Mouse (Mus musculus) midbrain, embryonic 15.5 days (tissue): Measurements from ENCODE around the gene Mfap4. TPM values are rescaled to one million over a fixed set of nuclear protein-coding genes. Genes with fewer than 3 reads are reported as not detected.
A peak's percentile ranks its signal among the peaks of the same experiment; 100 is the strongest.

Experiments
- ATAC-seq: fragments of 200-750 bp; cut with Nextera tagmentation; replicated peaks from 2 replicates; pipeline ENCODE4 v1.8.0; 2017; ENCODE audit warnings: moderate TSS enrichment
- H3K27ac ChIP-seq: fragments of 300-500 bp; sonication (generic); 2 replicates; pipeline ENCODE4 v1.5.1; 2015; ENCODE audit warnings: mild to moderate bottlenecking, inconsistent platforms
- H3K27me3 ChIP-seq: fragments of 300-500 bp; sonication (generic); replicated peaks from 2 replicates; pipeline ENCODE4 v1.6.1; 2015; ENCODE audit warnings: inconsistent platforms
- H3K36me3 ChIP-seq: fragments of 300-500 bp; sonication (generic); replicated peaks from 2 replicates; pipeline ENCODE4 v1.6.1; 2015; ENCODE audit warnings: inconsistent platforms
- H3K4me1 ChIP-seq: fragments of 300-500 bp; sonication (generic); 2 replicates; pipeline ENCODE4 v1.6.1; 2015; ENCODE audit warnings: inconsistent platforms
- H3K4me2 ChIP-seq: fragments of 300-500 bp; sonication (generic); 2 replicates; pipeline ENCODE4 v1.6.1; 2015; ENCODE audit warnings: inconsistent platforms, mild to moderate bottlenecking, moderate library complexity
- H3K4me3 ChIP-seq: fragments of 300-500 bp; sonication (generic); 2 replicates; pipeline ENCODE4 v1.5.1; 2015; ENCODE audit warnings: mild to moderate bottlenecking, inconsistent platforms
- H3K9ac ChIP-seq: fragments of 300-500 bp; sonication (generic); 2 replicates; pipeline ENCODE4 v1.6.1; 2015; ENCODE audit warnings: mild to moderate bottlenecking, inconsistent platforms
- H3K9me3 ChIP-seq: fragments of 300-500 bp; sonication (generic); 2 replicates; pipeline ENCODE4 v1.6.1; 2016; ENCODE audit warnings: inconsistent platforms
- WGBS: fragments of 180-500 bp; shearing (Covaris S2); methylation state at CpG from one replicate; pipeline ENCODE4 v1.1.7; 2015; ENCODE audit warnings: mixed read lengths; 5-methylcytosine and 5-hydroxymethylcytosine counted together
- polyA plus RNA-seq: library from polyadenylated mRNA; unstranded; fragments of >200 nt; fragmentation: Nextera tagmentation; extraction: Ambion mirVana; gene quantifications from 2 replicates; pipeline ENCODE4 v1.2.1, GENCODE M21; 2015

The Mfap4 gene
- 23.5 and 29.8 TPM in 2 replicates for polyA plus RNA-seq

GRCm38 (mm10) chr11:61484613-61485540, at the start of gene Mfap4:
Mfap4 (plus strand) TSS chr11:61485431.
- Histone ChIP-seq H3K4me3 (no peak within 1 kb of the TSS), H3K4me2 (peak within 1 kb of the TSS; percentile 14), H3K9me3 (no peaks in the 10 kb centered on the region), H3K9ac (no peak within 1 kb of the TSS; the same call in 1 of the 2 replicates), H3K27ac (peak within 1 kb of the TSS; percentile 74), H3K4me1 (peaks cover 34% of the 10 kb centered on the region), H3K27me3 (no peaks in the 10 kb centered on the region), H3K36me3 (peaks cover 10% of the 10 kb centered on the region; the same call in 1 of the 2 replicates)
- peak; percentile 59 for ATAC-seq
- WGBS, result 6% methylated on average over 20 of the region's 20 CpGs

GRCm38 (mm10) chr11:61436298-61436697, 48.9 kb upstream of the Mfap4 start:
- no peak overlapping the region for H3K27ac ChIP-seq
- no peak overlapping the region for H3K4me2 ChIP-seq
- H3K4me1 ChIP-seq, result peaks cover 4% of the 10 kb centered on the region
- H3K27me3 ChIP-seq, result no peaks in the 10 kb centered on the region
- no peaks in the 10 kb centered on the region for H3K9me3 ChIP-seq
- H3K36me3 ChIP-seq, result no peaks in the 10 kb centered on the region
- 57% methylated on average over 2 of the region's 2 CpGs for WGBS
- H3K4me3 ChIP-seq, result no peak overlapping the region
- H3K9ac ChIP-seq, result no peak overlapping the region
- no peak for ATAC-seq

GRCm38 (mm10) chr11:61439170-61439569, 46.1 kb upstream of the Mfap4 start:
- no peaks in the 10 kb centered on the region for H3K27me3 ChIP-seq
- H3K4me1 ChIP-seq, result peaks cover 4% of the 10 kb centered on the region
- H3K4me2 ChIP-seq, result no peak overlapping the region
- WGBS, result 87% methylated on average over 3 of the region's 3 CpGs
- no peaks in the 10 kb centered on the region for H3K9me3 ChIP-seq
- H3K9ac ChIP-seq, result no peak overlapping the region
- H3K36me3 ChIP-seq, result no peaks in the 10 kb centered on the region
- ATAC-seq, result no peak
- H3K4me3 ChIP-seq, result no peak overlapping the region
- H3K27ac ChIP-seq, result no peak overlapping the region

GRCm38 (mm10) chr11:61440416-61440815, 44.8 kb upstream of the Mfap4 start:
- Histone ChIP-seq H3K4me1 (no peaks in the 10 kb centered on the region), H3K36me3 (no peaks in the 10 kb centered on the region), H3K4me3 (no peak overlapping the region), H3K9ac (no peak overlapping the region), H3K27me3 (no peaks in the 10 kb centered on the region), H3K9me3 (no peaks in the 10 kb centered on the region), H3K4me2 (no peak overlapping the region), H3K27ac (no peak overlapping the region)
- ATAC-seq, result no peak
- 98% methylated on average over 4 of the region's 4 CpGs for WGBS

GRCm38 (mm10) chr11:61441670-61442069, 43.6 kb upstream of the Mfap4 start:
- Histone ChIP-seq H3K27ac (no peak overlapping the region), H3K4me3 (no peak overlapping the region), H3K9me3 (no peaks in the 10 kb centered on the region), H3K36me3 (no peaks in the 10 kb centered on the region), H3K27me3 (no peaks in the 10 kb centered on the region), H3K4me1 (no peaks in the 10 kb centered on the region), H3K9ac (no peak overlapping the region), H3K4me2 (no peak overlapping the region)
- no peak for ATAC-seq
- WGBS, result 81% methylated on average over 7 of the region's 7 CpGs

GRCm38 (mm10) chr11:61443807-61444206, 41.4 kb upstream of the Mfap4 start:
- peaks cover 5% of the 10 kb centered on the region for H3K4me1 ChIP-seq
- H3K9me3 ChIP-seq, result no peaks in the 10 kb centered on the region
- ATAC-seq, result no peak
- no peak overlapping the region for H3K9ac ChIP-seq
- H3K27me3 ChIP-seq, result no peaks in the 10 kb centered on the region
- H3K4me3 ChIP-seq, result no peak overlapping the region
- H3K27ac ChIP-seq, result no peak overlapping the region
- H3K4me2 ChIP-seq, result no peak overlapping the region
- H3K36me3 ChIP-seq, result no peaks in the 10 kb centered on the region
- WGBS, result 96% methylated on average over 6 of the region's 6 CpGs

GRCm38 (mm10) chr11:61447296-61447695, 37.9 kb upstream of the Mfap4 start:
- 78% methylated on average over 8 of the region's 8 CpGs for WGBS

GRCm38 (mm10) chr11:61448041-61448440, 37.2 kb upstream of the Mfap4 start:
- WGBS, result 44% methylated on average over 5 of the region's 5 CpGs
- Histone ChIP-seq H3K4me2 (no peak overlapping the region), H3K4me1 (peaks cover 23% of the 10 kb centered on the region), H3K27ac (no peak overlapping the region), H3K36me3 (no peaks in the 10 kb centered on the region), H3K4me3 (no peak overlapping the region), H3K9me3 (no peaks in the 10 kb centered on the region), H3K27me3 (no peaks in the 10 kb centered on the region), H3K9ac (no peak overlapping the region)
- ATAC-seq, result no peak

More at GRCm38 (mm10) chr11:61447296-61447695, 37.9 kb upstream of the Mfap4 start:
- Histone ChIP-seq H3K4me2 (no peak overlapping the region), H3K9ac (no peak overlapping the region), H3K9me3 (no peaks in the 10 kb centered on the region), H3K4me1 (peaks cover 15% of the 10 kb centered on the region), H3K36me3 (no peaks in the 10 kb centered on the region), H3K27ac (no peak overlapping the region), H3K4me3 (no peak overlapping the region), H3K27me3 (no peaks in the 10 kb centered on the region)
- ATAC-seq, result no peak

GRCm38 (mm10) chr11:61448599-61449225, 36.5 kb upstream of the Mfap4 start:
- Histone ChIP-seq H3K36me3 (no peaks in the 10 kb centered on the region), H3K9me3 (no peaks in the 10 kb centered on the region), H3K4me3 (no peak overlapping the region), H3K4me2 (no peak overlapping the region), H3K27me3 (no peaks in the 10 kb centered on the region), H3K4me1 (peaks cover 30% of the 10 kb centered on the region), H3K9ac (no peak overlapping the region), H3K27ac (no peak overlapping the region)
- ATAC-seq, result no peak
- 64% methylated on average over 9 of the region's 9 CpGs for WGBS

GRCm38 (mm10) chr11:61449499-61450292, 35.5 kb upstream of the Mfap4 start:
- ATAC-seq, result no peak
- Histone ChIP-seq H3K4me2 (no peak overlapping the region), H3K9me3 (no peaks in the 10 kb centered on the region), H3K27ac (no peak overlapping the region), H3K27me3 (no peaks in the 10 kb centered on the region), H3K4me3 (no peak overlapping the region), H3K4me1 (peaks cover 36% of the 10 kb centered on the region), H3K9ac (no peak overlapping the region), H3K36me3 (no peaks in the 10 kb centered on the region)
- 74% methylated on average over 24 of the region's 24 CpGs for WGBS

GRCm38 (mm10) chr11:61464071-61464470, 21.2 kb upstream of the Mfap4 start:
- no peak for ATAC-seq
- Histone ChIP-seq H3K9me3 (no peaks in the 10 kb centered on the region), H3K4me2 (no peak overlapping the region), H3K27me3 (no peaks in the 10 kb centered on the region), H3K27ac (no peak overlapping the region), H3K36me3 (no peaks in the 10 kb centered on the region), H3K4me3 (no peak overlapping the region), H3K9ac (no peak overlapping the region), H3K4me1 (no peaks in the 10 kb centered on the region)
- 84% methylated on average over 2 of the region's 2 CpGs for WGBS

- no peak overlapping the region for H3K4me2 ChIP-seq
- H3K9me3 ChIP-seq, result no peaks in the 10 kb centered on the region
- no peak for ATAC-seq
- H3K4me3 ChIP-seq, result no peak overlapping the region
- WGBS, result 61% methylated on average over 4 of the region's 4 CpGs
- no peaks in the 10 kb centered on the region for H3K4me1 ChIP-seq
- H3K9ac ChIP-seq, result no peak overlapping the region
- no peaks in the 10 kb centered on the region for H3K36me3 ChIP-seq
- H3K27me3 ChIP-seq, result no peaks in the 10 kb centered on the region
- H3K27ac ChIP-seq, result no peak overlapping the region
These were observed 19.8 kb upstream of the Mfap4 start for GRCm38 (mm10) chr11:61465422-61465821.
